Mouse (Mus musculus) cerebellum, adult 2 months (tissue): ENCODE measurements at regions not wholly inside any gene's neighbourhood (a gene's known extent, or its start where the extent isn't known, plus 50 kb on each side); places are given as distances from the start of the nearest gene placed in this dataset.

Source experiments
- CTCF ChIP-seq: fragments of 200-500 bp; IDR thresholded peaks from 2 replicates; pipeline ENCODE4 v1.5.1; 2011; ENCODE audit warnings: low read depth, mild to moderate bottlenecking, control low read depth, low read length, moderate library complexity, borderline replicate concordance; ENCODE audit not compliant: insufficient read depth
- POLR2A ChIP-seq: fragments of 200-500 bp; IDR thresholded peaks from 2 replicates; pipeline ENCODE4 v1.6.1; 2011; ENCODE audit warnings: low read length, control low read depth, borderline replicate concordance; ENCODE audit not compliant: insufficient read depth

DNA sequence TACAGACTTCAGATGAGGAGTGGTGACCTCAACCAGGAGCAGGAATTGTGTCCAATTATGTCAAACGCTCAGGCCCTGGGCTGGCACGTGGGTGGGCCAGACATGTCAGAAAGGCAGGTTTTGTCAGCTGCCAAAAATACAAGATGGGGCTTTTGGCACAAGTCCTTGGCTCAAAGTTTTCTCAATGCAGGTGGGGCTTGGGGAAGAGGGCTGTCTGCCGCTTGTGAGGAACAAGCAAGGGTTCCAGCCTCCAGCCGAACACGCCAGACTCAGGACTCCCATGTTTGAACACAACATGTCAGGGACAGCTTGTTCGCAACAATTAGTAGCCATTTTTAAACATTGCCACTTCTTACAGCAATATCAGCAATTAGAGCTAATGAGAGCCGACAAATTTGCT, 69.5 kb downstream of the Lrrc30 start:
- no peak for TF ChIP-seq CTCF
- TF ChIP-seq POLR2A = no peak
